Mouse (Mus musculus) C2C12 (cell line): ENCODE results near the gene Ubtf. TPM values are rescaled to one million over a fixed set of nuclear protein-coding genes. Genes with fewer than 3 reads are reported as not detected.

ENCODE experiments used
- H3K27me3 ChIP-seq: one replicate; pipeline ENCODE4 v1.6.1; 2011; ENCODE audit not compliant: control insufficient read depth, insufficient read depth, insufficient read length
- H3K36me3 ChIP-seq: one replicate; pipeline ENCODE4 v1.6.1; 2011; ENCODE audit not compliant: control insufficient read depth, insufficient read depth
- H3K4me3 ChIP-seq: one replicate; pipeline ENCODE4 v1.5.1; 2011; ENCODE audit warnings: mild to moderate bottlenecking, control low read depth; ENCODE audit not compliant: poor library complexity, insufficient read depth, severe bottlenecking
- H3K79me2 ChIP-seq: one replicate; pipeline ENCODE4 v1.6.1; 2011; ENCODE audit not compliant: control insufficient read depth, insufficient read depth
- H3K79me3 ChIP-seq: one replicate; pipeline ENCODE4 v1.6.1; 2011; ENCODE audit warnings: low read depth, control low read depth
- H3ac ChIP-seq: one replicate; pipeline ENCODE3; 2011; ENCODE audit warnings: low read depth; ENCODE audit not compliant: control insufficient read depth, insufficient read length
- CEBPB ChIP-seq: IDR thresholded peaks from one replicate; pipeline ENCODE4 v1.6.1; 2011; ENCODE audit warnings: low read depth, mild to moderate bottlenecking, control low read depth, moderate library complexity
- CTCF ChIP-seq: IDR thresholded peaks from one replicate; pipeline ENCODE4 v1.5.1; 2011; ENCODE audit not compliant: control insufficient read depth, insufficient read depth, insufficient read length
- FOSL1 ChIP-seq: IDR thresholded peaks from one replicate; pipeline ENCODE4 v1.8.0; 2011; ENCODE audit warnings: mild to moderate bottlenecking, low read length; ENCODE audit not compliant: poor library complexity, insufficient read depth, severe bottlenecking
- MAX ChIP-seq: IDR thresholded peaks from one replicate; pipeline ENCODE4 v1.6.1; 2011; ENCODE audit warnings: mild to moderate bottlenecking, control low read depth
- MYOD1 ChIP-seq: IDR thresholded peaks from one replicate; pipeline ENCODE4 v1.6.1; 2011; ENCODE audit warnings: low read depth; ENCODE audit not compliant: control insufficient read depth, insufficient read length
- MYOG ChIP-seq: IDR thresholded peaks from one replicate; pipeline ENCODE4 v1.6.1; 2011; ENCODE audit not compliant: control insufficient read depth, insufficient read length; ENCODE audit errors: extremely low read depth
- USF1 ChIP-seq: IDR thresholded peaks from one replicate; pipeline ENCODE4 v1.6.1; 2011; ENCODE audit warnings: low read depth, mild to moderate bottlenecking, control low read depth, moderate library complexity
- polyA plus RNA-seq: library from polyadenylated mRNA; unstranded; fragments of >200 nt; fragmentation: generic; extraction: Trizol; gene quantifications from one replicate; pipeline ENCODE4 v1.2.1, GENCODE M21; 2012; ENCODE audit warnings: missing spikeins

The Ubtf gene
- polyA plus RNA-seq, 1 experiment = 70.2 TPM

GRCm38 (mm10) chr11:102364570-102365371 lies 45.2 kb upstream of the Ubtf start:
- H3K79me2 ChIP-seq = no peaks in the 10 kb centered on the region
- H3K27me3 ChIP-seq = peaks cover 89% of the 10 kb centered on the region
- no peak overlapping the region for H3ac ChIP-seq
- no peaks in the 10 kb centered on the region for H3K36me3 ChIP-seq
- H3K79me3 ChIP-seq = no peaks in the 10 kb centered on the region
- TF ChIP-seq MYOG (no peak), CTCF (no peak), USF1 (no peak), MAX (no peak), FOSL1 (no peak), CEBPB (no peak), MYOD1 (no peak)
- no peak overlapping the region for H3K4me3 ChIP-seq

- H3K79me2 ChIP-seq = no peaks in the 10 kb centered on the region
- TF ChIP-seq CEBPB (no peak), MAX (no peak)
- no peaks in the 10 kb centered on the region for H3K79me3 ChIP-seq
- no peak overlapping the region for H3K4me3 ChIP-seq
- no peak overlapping the region for H3ac ChIP-seq
- no peaks in the 10 kb centered on the region for H3K36me3 ChIP-seq
- peaks cover 89% of the 10 kb centered on the region for H3K27me3 ChIP-seq
Measured at GRCm38 (mm10) chr11:102363623-102364022, 44.1 kb upstream of the Ubtf start.

- Histone ChIP-seq H3K79me2 (no peaks in the 10 kb centered on the region), H3K79me3 (no peaks in the 10 kb centered on the region), H3K27me3 (peaks cover 93% of the 10 kb centered on the region), H3ac (no peak overlapping the region), H3K4me3 (no peak overlapping the region), H3K36me3 (no peaks in the 10 kb centered on the region)
- TF ChIP-seq MYOD1 (no peak), MAX (no peak)
Measured at GRCm38 (mm10) chr11:102361776-102362495, 42.4 kb upstream of the Ubtf start.

- Histone ChIP-seq H3K79me2 (no peaks in the 10 kb centered on the region), H3K4me3 (no peak overlapping the region), H3K79me3 (no peaks in the 10 kb centered on the region), H3K27me3 (peaks cover 92% of the 10 kb centered on the region), H3K36me3 (no peaks in the 10 kb centered on the region), H3ac (no peak overlapping the region)
- TF ChIP-seq MYOD1 = no peak
- TF ChIP-seq MYOG = no peak
- no peak for TF ChIP-seq CTCF
- TF ChIP-seq FOSL1 = no peak
- TF ChIP-seq CEBPB = no peak
- TF ChIP-seq USF1 = no peak
- TF ChIP-seq MAX = no peak
Measured at GRCm38 (mm10) chr11:102358365-102358764, 38.8 kb upstream of the Ubtf start.

- no peaks in the 10 kb centered on the region for H3K36me3 ChIP-seq
- no peak overlapping the region for H3ac ChIP-seq
- TF ChIP-seq CTCF (no peak), USF1 (no peak), MYOD1 (no peak), MAX (no peak), CEBPB (no peak), FOSL1 (no peak), MYOG (no peak)
- H3K79me2 ChIP-seq = no peaks in the 10 kb centered on the region
- no peak overlapping the region for H3K4me3 ChIP-seq
- peaks cover 92% of the 10 kb centered on the region for H3K27me3 ChIP-seq
- no peaks in the 10 kb centered on the region for H3K79me3 ChIP-seq
Measured at GRCm38 (mm10) chr11:102356636-102357350, 37.3 kb upstream of the Ubtf start.

- Histone ChIP-seq H3K79me2 (no peaks in the 10 kb centered on the region), H3K4me3 (no peak overlapping the region), H3K36me3 (no peaks in the 10 kb centered on the region), H3K79me3 (no peaks in the 10 kb centered on the region), H3K27me3 (peaks cover 92% of the 10 kb centered on the region), H3ac (no peak overlapping the region)
- TF ChIP-seq USF1 (no peak), MYOG (no peak), MAX (no peak), MYOD1 (no peak), CEBPB (no peak)
Measured at GRCm38 (mm10) chr11:102356190-102356589, 36.6 kb upstream of the Ubtf start.
